Mouse (Mus musculus): Measurements from ENCODE around the gene Hmgcl. TPM values are rescaled to one million over a fixed set of nuclear protein-coding genes. Genes with fewer than 3 reads are reported as not detected.

Gene Hmgcl
- polyA plus RNA-seq, 1 experiment from 2014 or later, result 34.9 TPM

- peak within 1 kb of the TSS; percentile 92 for H3K27ac ChIP-seq
Observed at GRCm38 (mm10) chr4:135920304-135921241, 25.7 kb upstream of the Hmgcl start, which contains the start of gene Fuca1. Fuca1 (plus strand) TSS chr4:135920735.

GRCm38 (mm10) chr4:135921257-135922120, 24.8 kb upstream of the Hmgcl start:
- peaks cover 30% of the 10 kb centered on the region for H3K36me3 ChIP-seq (ENCODE audit: inconsistent target)
- H3K27ac ChIP-seq, result peak overlapping the region; percentile 62
- WGBS (ENCODE audit: missing documents), result 6% methylated on average over 26 of the region's 26 CpGs

More at GRCm38 (mm10) chr4:135920304-135921241, 25.7 kb upstream of the Hmgcl start, which contains the start of gene Fuca1:
- under 1% methylated on average over 60 of the region's 60 CpGs for WGBS (ENCODE audit: missing documents)
- H3K36me3 ChIP-seq (ENCODE audit: inconsistent target), result peaks cover 20% of the 10 kb centered on the region
- peaks cover 39% of the 10 kb centered on the region for H3K79me2 ChIP-seq (ENCODE audit: inconsistent target)
- peak within 1 kb of the TSS; percentile 72 for H3K4me3 ChIP-seq (ENCODE audit: inconsistent target)

GRCm38 (mm10) chr4:135922190-135922589, 24.1 kb upstream of the Hmgcl start:
- peak overlapping the region; percentile 72 for H3K4me3 ChIP-seq (ENCODE audit: inconsistent target)
- H3K79me2 ChIP-seq (ENCODE audit: inconsistent target), result peaks cover 28% of the 10 kb centered on the region
- WGBS (ENCODE audit: missing documents), result 57% methylated on average over 1 of the region's 1 CpGs
- peaks cover 37% of the 10 kb centered on the region for H3K36me3 ChIP-seq (ENCODE audit: inconsistent target)
- H3K27ac ChIP-seq, result peak overlapping the region; percentile 62; the same call in 1 of the 2 replicates

More at GRCm38 (mm10) chr4:135921257-135922120, 24.8 kb upstream of the Hmgcl start:
- peak overlapping the region; percentile 72 for H3K4me3 ChIP-seq (ENCODE audit: inconsistent target)
- H3K79me2 ChIP-seq (ENCODE audit: inconsistent target), result peaks cover 31% of the 10 kb centered on the region

GRCm38 (mm10) chr4:135924418-135924817, 21.8 kb upstream of the Hmgcl start:
- WGBS (ENCODE audit: missing documents), result 100% methylated on average over 2 of the region's 2 CpGs
- H3K36me3 ChIP-seq (ENCODE audit: inconsistent target), result peaks cover 57% of the 10 kb centered on the region
- no peak overlapping the region for H3K27ac ChIP-seq

GRCm38 (mm10) chr4:135925341-135925740, 20.9 kb upstream of the Hmgcl start:
- WGBS (ENCODE audit: missing documents), result 91% methylated on average over 5 of the region's 5 CpGs
- H3K36me3 ChIP-seq (ENCODE audit: inconsistent target), result peaks cover 66% of the 10 kb centered on the region
- no peak overlapping the region for H3K4me3 ChIP-seq (ENCODE audit: inconsistent target)
- no peak overlapping the region for H3K27ac ChIP-seq
- H3K79me2 ChIP-seq (ENCODE audit: inconsistent target), result peaks cover 28% of the 10 kb centered on the region

More at GRCm38 (mm10) chr4:135924418-135924817, 21.8 kb upstream of the Hmgcl start:
- Histone ChIP-seq H3K4me3 (ENCODE audit: inconsistent target) (no peak overlapping the region), H3K79me2 (ENCODE audit: inconsistent target) (peaks cover 28% of the 10 kb centered on the region)

GRCm38 (mm10) chr4:135926195-135926808, 19.9 kb upstream of the Hmgcl start:
- no peak overlapping the region for H3K27ac ChIP-seq
- H3K36me3 ChIP-seq (ENCODE audit: inconsistent target), result peaks cover 75% of the 10 kb centered on the region
- 97% methylated on average over 9 of the region's 10 CpGs for WGBS (ENCODE audit: missing documents)
- H3K4me3 ChIP-seq (ENCODE audit: inconsistent target), result no peak overlapping the region
- peaks cover 20% of the 10 kb centered on the region for H3K79me2 ChIP-seq (ENCODE audit: inconsistent target)

- Histone ChIP-seq H3K4me3 (ENCODE audit: inconsistent target) (no peak overlapping the region), H3K36me3 (ENCODE audit: inconsistent target) (peaks cover 81% of the 10 kb centered on the region), H3K79me2 (ENCODE audit: inconsistent target) (peaks cover 14% of the 10 kb centered on the region), H3K27ac (no peak overlapping the region)
- 100% methylated on average over 1 of the region's 3 CpGs for WGBS (ENCODE audit: missing documents)
Observed at GRCm38 (mm10) chr4:135926861-135927260, 19.4 kb upstream of the Hmgcl start.

GRCm38 (mm10) chr4:135928376-135928775, 17.9 kb upstream of the Hmgcl start:
- peaks cover 88% of the 10 kb centered on the region for H3K36me3 ChIP-seq (ENCODE audit: inconsistent target)
- WGBS (ENCODE audit: missing documents), result 91% methylated on average over 9 of the region's 9 CpGs
- H3K4me3 ChIP-seq (ENCODE audit: inconsistent target), result no peak overlapping the region
- no peaks in the 10 kb centered on the region; the same call in 1 of the 2 replicates for H3K79me2 ChIP-seq (ENCODE audit: inconsistent target)
- H3K27ac ChIP-seq, result no peak overlapping the region

GRCm38 (mm10) chr4:135929405-135929804, 16.8 kb upstream of the Hmgcl start:
- Histone ChIP-seq H3K4me3 (ENCODE audit: inconsistent target) (no peak overlapping the region), H3K27ac (no peak overlapping the region), H3K79me2 (ENCODE audit: inconsistent target) (no peaks in the 10 kb centered on the region; the same call in 1 of the 2 replicates), H3K36me3 (ENCODE audit: inconsistent target) (peaks cover 91% of the 10 kb centered on the region)
- WGBS (ENCODE audit: missing documents), result 98% methylated on average over 5 of the region's 5 CpGs

- Histone ChIP-seq H3K4me3 (ENCODE audit: inconsistent target) (no peak overlapping the region), H3K79me2 (ENCODE audit: inconsistent target) (no peaks in the 10 kb centered on the region; the same call in 1 of the 2 replicates), H3K36me3 (ENCODE audit: inconsistent target) (peaks cover 95% of the 10 kb centered on the region), H3K27ac (no peak overlapping the region)
- 96% methylated on average over 9 of the region's 9 CpGs for WGBS (ENCODE audit: missing documents)
Observed at GRCm38 (mm10) chr4:135929828-135930227, 16.4 kb upstream of the Hmgcl start.

- Histone ChIP-seq H3K36me3 (ENCODE audit: inconsistent target) (peaks cover 93% of the 10 kb centered on the region), H3K4me3 (ENCODE audit: inconsistent target) (no peak overlapping the region), H3K27ac (no peak overlapping the region), H3K79me2 (ENCODE audit: inconsistent target) (no peaks in the 10 kb centered on the region; the same call in 1 of the 2 replicates)
- 93% methylated on average over 8 of the region's 8 CpGs for WGBS (ENCODE audit: missing documents)
Observed at GRCm38 (mm10) chr4:135930239-135930638, 16.0 kb upstream of the Hmgcl start.

GRCm38 (mm10) chr4:135931832-135932231, 14.4 kb upstream of the Hmgcl start:
- no peak overlapping the region for H3K4me3 ChIP-seq (ENCODE audit: inconsistent target)
- 95% methylated on average over 4 of the region's 5 CpGs for WGBS (ENCODE audit: missing documents)
- peaks cover 84% of the 10 kb centered on the region for H3K36me3 ChIP-seq (ENCODE audit: inconsistent target)
- H3K27ac ChIP-seq, result no peak overlapping the region
- H3K79me2 ChIP-seq (ENCODE audit: inconsistent target), result no peaks in the 10 kb centered on the region

- no peak overlapping the region for H3K4me3 ChIP-seq (ENCODE audit: inconsistent target)
- H3K79me2 ChIP-seq (ENCODE audit: inconsistent target), result no peaks in the 10 kb centered on the region
- no peak overlapping the region for H3K27ac ChIP-seq
- 87% methylated on average over 8 of the region's 12 CpGs for WGBS (ENCODE audit: missing documents)
- H3K36me3 ChIP-seq (ENCODE audit: inconsistent target), result peaks cover 84% of the 10 kb centered on the region
Observed at GRCm38 (mm10) chr4:135934708-135935500, 11.3 kb upstream of the Hmgcl start.

Data from macrophage (primary cell).